Mouse (Mus musculus): Measurements from ENCODE around the gene Arid4b. TPM values are rescaled to one million over a fixed set of nuclear protein-coding genes. Genes with fewer than 3 reads are reported as not detected.
"Not testable (repeated sequence)": the region's sequence is repeated elsewhere in the genome, so short reads cannot be mapped to it uniquely, and the experiment has no call there.

The Arid4b gene
- total RNA-seq (2021) = 10 to 100 TPM; 38.7 to 43.4 TPM
- long read RNA-seq, experiment 1, full-length matches to known transcripts = 4 of 9 reads
- long read RNA-seq, experiment 1, partial matches to known transcripts = 1 of 9 reads
- long read RNA-seq, experiment 1, other reads (novel, unspliced or antisense) = 4 of 9 reads
- long read RNA-seq, experiment 2, full-length matches to known transcripts = 5 of 12 reads
- long read RNA-seq, experiment 2, partial matches to known transcripts = 1 of 12 reads
- long read RNA-seq, experiment 2, other reads (novel, unspliced or antisense) = 6 of 12 reads

- intact Hi-C loops (cut with DNase I) = loop anchor here (5.0 to 10.0 kb wide), 2 partner anchors 64 to 112 kb away; no protein-coding TSS in a partner anchor
- DNase-seq (ENCODE audit: low spot score in 2 of 2) = peak; percentile 95 to 99
These were observed at the start of gene Arid4b, which contains the start of gene Ggps1 for GRCm38 (mm10) chr13:14063013-14063941. TSS of gene Arid4b (plus strand) at chr13:14063232. TSS of gene Ggps1 (minus strand) at chr13:14063488.

- intact Hi-C loops (cut with DNase I) = no loop called here
- DNase-seq (ENCODE audit: low spot score in 2 of 2) = no peak
These were observed 49.0 kb upstream of the Arid4b start for GRCm38 (mm10) chr13:14014001-14014400.

GRCm38 (mm10) chr13:14014540-14014939, 48.5 kb upstream of the Arid4b start:
- intact Hi-C loops (cut with DNase I) = no loop called here

GRCm38 (mm10) chr13:14015609-14016008, 47.4 kb upstream of the Arid4b start:
- DNase-seq (ENCODE audit: low spot score in 2 of 2) = no peak
- intact Hi-C loops (cut with DNase I) = no loop called here

More at GRCm38 (mm10) chr13:14014540-14014939, 48.5 kb upstream of the Arid4b start:
- DNase-seq (ENCODE audit: low spot score in 2 of 2) = no peak

GRCm38 (mm10) chr13:14018283-14018682, 44.7 kb upstream of the Arid4b start:
- DNase-seq (ENCODE audit: low spot score in 2 of 2) = no peak
- intact Hi-C loops (cut with DNase I) = no loop called here

GRCm38 (mm10) chr13:14018852-14019251, 44.2 kb upstream of the Arid4b start:
- no peak for DNase-seq (ENCODE audit: low spot score in 2 of 2)
- intact Hi-C loops (cut with DNase I) = no loop called here

GRCm38 (mm10) chr13:14021417-14021816, 41.6 kb upstream of the Arid4b start:
- intact Hi-C loops (cut with DNase I); DNase-seq (ENCODE audit: low spot score in 2 of 2): not testable (repeated sequence)

- intact Hi-C loops (cut with DNase I) = no loop called here
- no peak for DNase-seq (ENCODE audit: low spot score in 2 of 2)
These were observed 37.5 kb upstream of the Arid4b start for GRCm38 (mm10) chr13:14025554-14025953.

GRCm38 (mm10) chr13:14026154-14026820, 36.7 kb upstream of the Arid4b start:
- no peak for DNase-seq (ENCODE audit: low spot score in 2 of 2)
- intact Hi-C loops (cut with DNase I) = no loop called here

- DNase-seq (ENCODE audit: low spot score in 2 of 2) = no peak
- intact Hi-C loops (cut with DNase I) = no loop called here
These were observed 29.5 kb upstream of the Arid4b start for GRCm38 (mm10) chr13:14033309-14034072.

- no peak for DNase-seq (ENCODE audit: low spot score in 2 of 2)
- intact Hi-C loops (cut with DNase I) = no loop called here
These were observed 29.0 kb upstream of the Arid4b start for GRCm38 (mm10) chr13:14034073-14034348.

GRCm38 (mm10) chr13:14035352-14035751, 27.7 kb upstream of the Arid4b start:
- not testable (repeated sequence) for DNase-seq (ENCODE audit: low spot score in 2 of 2)
- intact Hi-C loops (cut with DNase I) = loop anchor here (5.0 kb wide), 1 partner anchor 83 kb away; the partner anchor contains the start of gene B3galnt2

- DNase-seq (ENCODE audit: low spot score in 2 of 2) = no peak
- intact Hi-C loops (cut with DNase I) = loop anchor here (5.0 kb wide), 1 partner anchor 84 kb away; the partner anchor contains the start of gene B3galnt2
These were observed 27.0 kb upstream of the Arid4b start for GRCm38 (mm10) chr13:14035875-14036630.

- DNase-seq (ENCODE audit: low spot score in 2 of 2) = no peak
- intact Hi-C loops (cut with DNase I) = loop anchor here (5.0 kb wide), 1 partner anchor 87 kb away; the partner anchor contains the start of gene B3galnt2
These were observed 24.1 kb upstream of the Arid4b start for GRCm38 (mm10) chr13:14038911-14039291.

- DNase-seq (ENCODE audit: low spot score in 2 of 2) = peak; percentile 91 to 93
These were observed 23.6 kb upstream of the Arid4b start, which contains the start of gene Tbce for GRCm38 (mm10) chr13:14039292-14039965. TSS of gene Tbce (minus strand) at chr13:14039638.

GRCm38 (mm10) chr13:14040186-14040585, 22.8 kb upstream of the Arid4b start:
- DNase-seq (ENCODE audit: low spot score in 2 of 2) = peak in 1 of 2 experiments; percentile 9
- intact Hi-C loops (cut with DNase I) = no loop called here

More at GRCm38 (mm10) chr13:14039292-14039965, 23.6 kb upstream of the Arid4b start, which contains the start of gene Tbce:
- intact Hi-C loops (cut with DNase I) = loop anchor here (5.0 kb wide), 1 partner anchor 87 kb away; the partner anchor contains the start of gene B3galnt2

- no peak for DNase-seq (ENCODE audit: low spot score in 2 of 2)
- intact Hi-C loops (cut with DNase I) = no loop called here
These were observed 19.2 kb upstream of the Arid4b start for GRCm38 (mm10) chr13:14043851-14044250.

Measured in left cerebral cortex, postnatal 14 days (tissue).